Mouse (Mus musculus): Measurements from ENCODE around the gene Copz1. TPM values are rescaled to one million over a fixed set of nuclear protein-coding genes. Genes with fewer than 3 reads are reported as not detected.

Gene Copz1
- polyA plus RNA-seq, 1 experiment from 2014 or later = 172 TPM

DNA sequence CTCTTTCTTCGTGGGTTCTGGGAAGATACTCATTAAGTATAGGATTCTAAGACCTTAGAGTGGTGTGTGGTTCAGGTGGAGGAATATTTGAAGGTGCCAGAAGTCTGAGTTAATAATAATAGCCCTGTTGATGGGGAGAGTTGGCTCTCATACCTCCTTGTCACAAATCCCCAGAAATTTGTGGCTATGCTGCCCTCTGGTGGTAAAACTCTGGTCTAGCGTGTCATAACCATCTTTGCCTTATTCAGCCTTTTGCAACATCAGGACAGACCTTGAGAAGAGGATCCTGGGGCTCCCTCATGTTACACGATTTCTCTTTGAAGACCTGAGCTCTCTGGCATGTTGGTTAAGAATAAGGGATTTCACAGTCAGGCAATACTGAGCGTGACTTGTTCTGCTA is 69.9 kb downstream of the Copz1 start:
- 23% methylated on average over 4 of the region's 4 CpGs for WGBS
- ATAC-seq (ENCODE audit: insufficient number of reproducible peaks, insufficient read depth, low FRiP score, low read depth) = no peak
- no peak overlapping the region for H3K4me2 ChIP-seq (ENCODE audit: low read length)
- H3K9me3 ChIP-seq (ENCODE audit: control insufficient read depth, low read length) = no peaks in the 10 kb centered on the region
- H3K4me3 ChIP-seq (ENCODE audit: control insufficient read depth in 1 of 2, insufficient read depth in 1 of 2, low read depth in 1 of 2, low read length in 2 of 2) = no peak overlapping the region
- peaks cover 42% of the 10 kb centered on the region for H3K36me3 ChIP-seq (ENCODE audit: control insufficient read depth, insufficient read depth, low read length)
- peaks cover 10 to 20% of the 10 kb centered on the region in 2 experiments for H3K4me1 ChIP-seq (ENCODE audit: control insufficient read depth in 2 of 2, insufficient read depth in 2 of 2, low read length in 2 of 2)
- no peak overlapping the region for H3K9ac ChIP-seq (ENCODE audit: low read length)
- no peak overlapping the region for H3K27ac ChIP-seq (replicated peaks in 1 of 2; ENCODE audit: control insufficient read depth in 1 of 2, insufficient read depth in 1 of 2, low read depth in 2 of 2, low read length in 2 of 2)
- peaks cover 39% of the 10 kb centered on the region for H3K27me3 ChIP-seq (ENCODE audit: control insufficient read depth, insufficient read depth, low read length)

DNA sequence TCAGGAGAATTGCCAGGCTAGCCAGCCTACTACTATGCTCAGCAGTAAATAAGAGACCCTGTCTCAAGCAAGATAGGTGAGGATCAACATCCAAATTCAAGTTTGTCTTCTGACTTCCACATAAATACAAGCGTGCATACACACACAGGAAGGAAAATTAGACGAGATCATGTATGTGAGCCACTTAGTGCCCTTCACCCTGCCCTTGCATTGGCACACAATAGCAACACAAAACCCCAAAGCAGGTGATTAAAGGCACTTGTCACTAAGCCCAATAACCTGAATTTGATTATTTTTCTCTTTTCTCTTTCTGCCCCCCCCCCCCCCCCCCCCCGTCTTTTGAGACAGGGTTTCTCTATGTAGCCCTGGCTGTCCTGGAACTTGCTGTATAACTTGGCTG is 70.5 kb downstream of the Copz1 start:
- Histone ChIP-seq H3K9ac (ENCODE audit: low read length) (no peak overlapping the region), H3K27me3 (ENCODE audit: control insufficient read depth, insufficient read depth, low read length) (peaks cover 34% of the 10 kb centered on the region), H3K4me2 (ENCODE audit: low read length) (no peak overlapping the region), H3K9me3 (ENCODE audit: control insufficient read depth, low read length) (no peaks in the 10 kb centered on the region), H3K27ac (replicated peaks in 1 of 2; ENCODE audit: control insufficient read depth in 1 of 2, insufficient read depth in 1 of 2, low read depth in 2 of 2, low read length in 2 of 2) (no peak overlapping the region), H3K4me1 (ENCODE audit: control insufficient read depth in 2 of 2, insufficient read depth in 2 of 2, low read length in 2 of 2) (peaks cover 10 to 20% of the 10 kb centered on the region in 2 experiments), H3K36me3 (ENCODE audit: control insufficient read depth, insufficient read depth, low read length) (peaks cover 48% of the 10 kb centered on the region), H3K4me3 (ENCODE audit: control insufficient read depth in 1 of 2, insufficient read depth in 1 of 2, low read depth in 1 of 2, low read length in 2 of 2) (no peak overlapping the region)
- WGBS = 65% methylated on average over 2 of the region's 3 CpGs
- no peak for ATAC-seq (ENCODE audit: insufficient number of reproducible peaks, insufficient read depth, low FRiP score, low read depth)

DNA sequence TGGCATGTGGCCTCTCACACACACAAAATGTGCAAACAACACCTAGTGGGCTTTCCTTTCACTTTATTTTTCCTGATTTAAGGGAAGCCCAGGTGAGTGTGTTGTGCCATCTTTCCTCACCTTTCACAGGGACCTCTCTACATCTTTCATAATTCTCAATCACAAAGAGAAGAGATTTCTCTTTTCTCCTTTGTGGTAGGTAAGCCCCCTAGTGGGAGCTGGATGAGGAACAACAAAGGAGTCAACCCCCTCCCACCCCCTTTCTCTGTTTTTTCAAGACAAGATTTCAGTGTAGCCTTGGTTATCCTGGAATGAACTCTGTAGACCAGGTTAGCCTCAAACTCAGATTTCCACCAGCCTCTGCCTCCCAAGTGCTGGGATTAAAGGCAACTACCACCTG is 71.0 kb downstream of the Copz1 start:
- H3K27me3 ChIP-seq (ENCODE audit: control insufficient read depth, insufficient read depth, low read length) = peaks cover 28% of the 10 kb centered on the region
- no peak overlapping the region for H3K9ac ChIP-seq (ENCODE audit: low read length)
- H3K4me2 ChIP-seq (ENCODE audit: low read length) = no peak overlapping the region
- H3K36me3 ChIP-seq (ENCODE audit: control insufficient read depth, insufficient read depth, low read length) = peaks cover 53% of the 10 kb centered on the region
- no peaks in the 10 kb centered on the region for H3K9me3 ChIP-seq (ENCODE audit: control insufficient read depth, low read length)
- peaks cover 10 to 20% of the 10 kb centered on the region in 2 experiments for H3K4me1 ChIP-seq (ENCODE audit: control insufficient read depth in 2 of 2, insufficient read depth in 2 of 2, low read length in 2 of 2)
- no peak overlapping the region; a peak in 1 of 4 replicates for H3K27ac ChIP-seq (replicated peaks in 1 of 2; ENCODE audit: control insufficient read depth in 1 of 2, insufficient read depth in 1 of 2, low read depth in 2 of 2, low read length in 2 of 2)
- ATAC-seq (ENCODE audit: insufficient number of reproducible peaks, insufficient read depth, low FRiP score, low read depth) = no peak
- no peak overlapping the region for H3K4me3 ChIP-seq (ENCODE audit: control insufficient read depth in 1 of 2, insufficient read depth in 1 of 2, low read depth in 1 of 2, low read length in 2 of 2)

DNA sequence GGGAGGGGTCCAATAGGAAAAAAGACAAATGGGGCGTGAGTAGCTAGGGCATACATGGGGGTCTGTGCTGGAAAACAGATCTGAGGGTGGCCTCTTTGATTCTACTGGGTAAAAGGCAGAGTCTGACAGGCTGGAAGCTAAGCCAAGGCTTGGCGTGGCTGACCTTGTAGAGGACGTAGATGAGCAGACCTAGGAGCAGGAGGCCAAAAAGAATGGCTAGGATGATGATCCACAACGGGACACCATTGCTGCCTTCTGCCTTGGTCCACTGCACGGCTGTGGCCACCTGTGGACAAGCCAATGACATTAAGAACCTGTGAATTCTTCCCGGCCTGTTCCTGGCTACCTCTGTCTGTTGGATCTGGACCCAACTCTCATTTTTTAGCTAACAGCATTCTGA is 73.3 kb downstream of the Copz1 start:
- Histone ChIP-seq H3K27ac (replicated peaks in 1 of 2; ENCODE audit: control insufficient read depth in 1 of 2, insufficient read depth in 1 of 2, low read depth in 2 of 2, low read length in 2 of 2) (no peak overlapping the region), H3K4me3 (ENCODE audit: control insufficient read depth in 1 of 2, insufficient read depth in 1 of 2, low read depth in 1 of 2, low read length in 2 of 2) (no peak overlapping the region), H3K36me3 (ENCODE audit: control insufficient read depth, insufficient read depth, low read length) (peaks cover 76% of the 10 kb centered on the region), H3K9me3 (ENCODE audit: control insufficient read depth, low read length) (no peaks in the 10 kb centered on the region), H3K4me1 (ENCODE audit: control insufficient read depth in 2 of 2, insufficient read depth in 2 of 2, low read length in 2 of 2) (peaks cover 3 to 5% of the 10 kb centered on the region in 2 experiments; a peak in 2 of 4 replicates), H3K9ac (ENCODE audit: low read length) (no peak overlapping the region), H3K27me3 (ENCODE audit: control insufficient read depth, insufficient read depth, low read length) (peaks cover 11% of the 10 kb centered on the region), H3K4me2 (ENCODE audit: low read length) (no peak overlapping the region)
- no peak for ATAC-seq (ENCODE audit: insufficient number of reproducible peaks, insufficient read depth, low FRiP score, low read depth)
- WGBS = 87% methylated on average over 6 of the region's 6 CpGs

DNA sequence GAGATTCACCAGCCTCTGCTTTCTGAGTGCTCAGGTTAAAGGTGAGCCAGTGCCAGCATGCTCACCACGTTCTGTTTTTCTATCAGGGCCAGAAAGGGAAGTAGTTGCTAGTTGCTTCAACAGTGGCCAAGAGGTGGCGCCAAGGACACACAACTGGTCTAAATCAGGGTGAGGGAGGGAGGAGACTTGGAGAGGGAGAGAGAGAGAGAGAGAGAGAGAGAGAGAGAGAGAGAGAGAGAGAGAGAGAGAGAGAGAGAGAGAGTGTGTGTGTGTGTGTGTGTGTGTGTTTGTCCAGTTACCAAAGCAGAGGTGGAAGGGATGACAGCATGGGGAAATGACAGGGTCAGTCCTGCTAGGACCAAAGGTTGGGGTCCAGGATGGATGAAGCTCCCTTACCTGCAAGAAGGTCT is 74.8 kb downstream of the Copz1 start:
- H3K4me3 ChIP-seq (ENCODE audit: control insufficient read depth in 1 of 2, insufficient read depth in 1 of 2, low read depth in 1 of 2, low read length in 2 of 2) = no peak overlapping the region
- peaks cover 90% of the 10 kb centered on the region for H3K36me3 ChIP-seq (ENCODE audit: control insufficient read depth, insufficient read depth, low read length)
- H3K27me3 ChIP-seq (ENCODE audit: control insufficient read depth, insufficient read depth, low read length) = no peaks in the 10 kb centered on the region
- 0% methylated on average over 2 of the region's 2 CpGs for WGBS
- no peak overlapping the region for H3K9ac ChIP-seq (ENCODE audit: low read length)
- no peaks in the 10 kb centered on the region for H3K9me3 ChIP-seq (ENCODE audit: control insufficient read depth, low read length)
- no peak overlapping the region for H3K4me2 ChIP-seq (ENCODE audit: low read length)
- H3K27ac ChIP-seq (replicated peaks in 1 of 2; ENCODE audit: control insufficient read depth in 1 of 2, insufficient read depth in 1 of 2, low read depth in 2 of 2, low read length in 2 of 2) = no peak overlapping the region
- ATAC-seq (ENCODE audit: insufficient number of reproducible peaks, insufficient read depth, low FRiP score, low read depth) = no peak
- no peaks in the 10 kb centered on the region for H3K4me1 ChIP-seq (ENCODE audit: control insufficient read depth in 2 of 2, insufficient read depth in 2 of 2, low read length in 2 of 2)

MicroRNAs encoded within 50 kb of the gene (microRNA counts, 519-probe panel; counts per million panel counts)
- 5,331 counts per million, percentile 83 among the panel's probes with 10 or more counts for microRNA mmu-miR-148b

Small RNA genes lying within 50 kb of the gene (microRNA-seq; reads per million reads assigned to microRNA genes)
- gene Mir148b = 336 reads per million, percentile 68 among the genes with 10 or more reads in this experiment

Other genes with a start within 250 kb of the Copz1 start
- 17.8 and 18.6 TPM in 2 replicates for gene Smug1, start 105.6 kb upstream of the Copz1 start, polyA plus RNA-seq (2014; fragmentation: Nextera tagmentation; extraction: Ambion mirVana)
- gene Cbx5, start 32.9 kb upstream of the Copz1 start, polyA plus RNA-seq (2014; fragmentation: Nextera tagmentation; extraction: Ambion mirVana) = 105 and 108 TPM in 2 replicates
- gene Hnrnpa1, start 32.3 kb upstream of the Copz1 start, polyA plus RNA-seq (2014; fragmentation: Nextera tagmentation; extraction: Ambion mirVana) = 425 and 457 TPM in 2 replicates
- 1.8 and 2.2 TPM in 2 replicates for gene Nfe2, start 14.3 kb upstream of the Copz1 start, polyA plus RNA-seq (2014; fragmentation: Nextera tagmentation; extraction: Ambion mirVana)
- 0.11 and 0.24 TPM in 2 replicates for gene Gpr84, start 37.9 kb downstream of the Copz1 start, polyA plus RNA-seq (2014; fragmentation: Nextera tagmentation; extraction: Ambion mirVana)
- 8.1 and 9.1 TPM in 2 replicates for gene Zfp385a, start 67.4 kb downstream of the Copz1 start, polyA plus RNA-seq (2014; fragmentation: Nextera tagmentation; extraction: Ambion mirVana)
- gene Itga5, start 94.0 kb downstream of the Copz1 start, polyA plus RNA-seq (2014; fragmentation: Nextera tagmentation; extraction: Ambion mirVana) = 76.2 and 77.2 TPM in 2 replicates
- gene Gtsf1, start 157.8 kb downstream of the Copz1 start, polyA plus RNA-seq (2014; fragmentation: Nextera tagmentation; extraction: Ambion mirVana) = 37.1 and 41.3 TPM in 2 replicates
- gene Gtsf2, start 175.8 kb downstream of the Copz1 start, polyA plus RNA-seq (2014; fragmentation: Nextera tagmentation; extraction: Ambion mirVana) = not detected in 2 replicates
- 1.9 and 3.3 TPM in 2 replicates for gene Nckap1l, start 181.1 kb downstream of the Copz1 start, polyA plus RNA-seq (2014; fragmentation: Nextera tagmentation; extraction: Ambion mirVana)
- 3.6 and 3.7 TPM in 2 replicates for gene Pde1b, start 230.3 kb downstream of the Copz1 start, polyA plus RNA-seq (2014; fragmentation: Nextera tagmentation; extraction: Ambion mirVana)